Mouse (Mus musculus) kidney, postnatal 0 days (tissue): ENCODE data around the gene Zfp207. TPM values are rescaled to one million over a fixed set of nuclear protein-coding genes. Genes with fewer than 3 reads are reported as not detected.
"Not testable (repeated sequence)": the region's sequence is repeated elsewhere in the genome, so short reads cannot be mapped to it uniquely, and the experiment has no call there.

Experiments used
- ATAC-seq: fragments of 200-750 bp; cut with Nextera tagmentation; replicated peaks from 2 replicates; pipeline ENCODE4 v1.8.0; 2017; ENCODE audit warnings: low read depth, moderate number of reproducible peaks, moderate TSS enrichment, moderate library complexity; ENCODE audit not compliant: low FRiP score
- DNase-seq: peaks from one replicate; pipeline ENCODE4 v3.0.0-alpha.2; 2016; ENCODE audit warnings: low spot score
- H3K27ac ChIP-seq: fragments of 300-500 bp; sonication (generic); 2 replicates; pipeline ENCODE4 v1.5.1; 2014; ENCODE audit warnings: mild to moderate bottlenecking
- H3K27me3 ChIP-seq: fragments of 300-500 bp; sonication (generic); 2 replicates; pipeline ENCODE4 v1.6.1; 2014; ENCODE audit warnings: low read length, mixed read lengths; ENCODE audit not compliant: insufficient read depth
- H3K36me3 ChIP-seq: fragments of 300-500 bp; sonication (generic); 2 replicates; pipeline ENCODE4 v1.6.1; 2014; ENCODE audit warnings: low read length, mixed read lengths; ENCODE audit not compliant: insufficient read depth
- H3K4me1 ChIP-seq: fragments of 300-500 bp; sonication (generic); replicated peaks from 2 replicates; pipeline ENCODE4 v1.6.1; 2014; ENCODE audit warnings: antibody characterized with exemption, low read length, mixed read lengths; ENCODE audit not compliant: insufficient read depth
- H3K4me2 ChIP-seq: fragments of 300-500 bp; sonication (generic); 2 replicates; pipeline ENCODE4 v1.6.1; 2014; ENCODE audit warnings: mild to moderate bottlenecking, low read length, moderate library complexity, mixed read lengths
- H3K4me3 ChIP-seq: fragments of 300-500 bp; sonication (generic); replicated peaks from 2 replicates; pipeline ENCODE4 v1.5.1; 2014; ENCODE audit warnings: low read depth, low read length
- H3K9ac ChIP-seq: fragments of 300-500 bp; sonication (generic); 2 replicates; pipeline ENCODE4 v1.6.1; 2014; ENCODE audit warnings: low read depth, low read length
- H3K9me3 ChIP-seq: fragments of 300-500 bp; sonication (generic); replicated peaks from 2 replicates; pipeline ENCODE4 v1.6.1; 2016; ENCODE audit warnings: low read length, inconsistent platforms, mixed read lengths
- CTCF ChIP-seq: IDR thresholded peaks from 2 replicates; pipeline ENCODE4 v1.5.1; 2016; ENCODE audit warnings: antibody characterized with exemption, low read depth, mild to moderate bottlenecking, moderate library complexity
- WGBS: fragments of 180-500 bp; shearing (Covaris S2); extraction: QIAGEN DNeasy Blood & Tissue Kit; methylation state at CpG from one replicate; pipeline ENCODE4 v1.1.7; 2014; 5-methylcytosine and 5-hydroxymethylcytosine counted together
- polyA plus RNA-seq: library from polyadenylated mRNA; unstranded; fragments of >200 nt; fragmentation: Nextera tagmentation; extraction: Ambion mirVana; gene quantifications from 2 replicates; pipeline ENCODE4 v1.2.1, GENCODE M21; 2015

Zfp207 gene
- polyA plus RNA-seq, 1 experiment from 2014 or later: 199 TPM

DNA sequence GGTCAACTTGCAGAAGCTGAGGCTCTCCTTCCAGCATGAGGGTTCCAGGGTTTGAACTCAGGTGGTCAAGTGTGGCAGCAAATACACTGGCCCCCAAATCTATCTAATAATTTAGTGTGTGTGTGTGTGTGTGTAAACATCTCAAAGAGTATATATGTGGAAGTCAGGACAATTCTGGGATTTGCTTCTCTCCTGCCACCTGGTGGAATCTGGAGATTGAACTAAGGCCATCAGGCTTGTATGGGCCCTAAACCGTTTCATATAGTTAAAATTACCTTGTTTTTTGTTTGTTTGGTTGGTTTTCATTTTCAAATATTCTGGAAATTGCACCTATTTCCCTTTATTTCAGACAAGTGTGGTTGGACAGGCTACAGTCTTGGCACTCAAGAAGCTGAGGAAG is 14.1 kb upstream of the Zfp207 start:
- WGBS: 82% methylated on average over 1 of the region's 1 CpGs
- H3K9ac ChIP-seq: no peak overlapping the region
- no peaks in the 10 kb centered on the region for H3K27me3 ChIP-seq
- no peak overlapping the region for H3K4me2 ChIP-seq
- H3K4me1 ChIP-seq: no peaks in the 10 kb centered on the region
- no peaks in the 10 kb centered on the region for H3K9me3 ChIP-seq
- ATAC-seq (no peak), DNase-seq (no peak)
- no peak overlapping the region for H3K4me3 ChIP-seq
- peak; percentile 46 for TF ChIP-seq CTCF
- H3K36me3 ChIP-seq: peaks cover 32% of the 10 kb centered on the region; the same call in 1 of the 2 replicates
- H3K27ac ChIP-seq: no peak overlapping the region

DNA sequence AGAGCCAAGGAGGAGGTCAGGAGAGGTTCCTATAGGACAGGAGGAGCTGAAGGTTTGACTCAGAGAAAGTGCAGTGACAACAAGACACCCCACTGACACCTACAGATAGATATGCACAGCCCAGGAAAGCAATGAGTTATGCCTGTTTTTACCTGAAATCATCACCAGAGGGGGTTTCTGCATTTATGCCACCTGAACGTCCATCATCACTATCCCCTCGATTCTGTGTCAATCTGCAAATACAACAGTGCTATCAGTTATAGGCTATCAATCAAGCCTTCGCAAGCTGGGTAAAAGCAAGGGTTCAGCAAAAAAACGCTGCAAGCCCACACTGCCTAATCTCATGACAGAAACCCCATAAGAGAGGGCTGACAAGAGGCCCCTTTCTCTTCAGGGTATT is 6.4 kb upstream of the Zfp207 start:
- no peaks in the 10 kb centered on the region for H3K4me1 ChIP-seq
- DNase-seq: no peak
- no peak for TF ChIP-seq CTCF
- H3K4me3 ChIP-seq: no peak overlapping the region
- H3K27me3 ChIP-seq: no peaks in the 10 kb centered on the region
- no peak overlapping the region for H3K4me2 ChIP-seq
- ATAC-seq: no peak
- peaks cover 20% of the 10 kb centered on the region; the same call in 1 of the 2 replicates for H3K36me3 ChIP-seq
- H3K9ac ChIP-seq: no peak overlapping the region
- no peak overlapping the region for H3K27ac ChIP-seq
- no peaks in the 10 kb centered on the region for H3K9me3 ChIP-seq
- 68% methylated on average over 4 of the region's 4 CpGs for WGBS

DNA sequence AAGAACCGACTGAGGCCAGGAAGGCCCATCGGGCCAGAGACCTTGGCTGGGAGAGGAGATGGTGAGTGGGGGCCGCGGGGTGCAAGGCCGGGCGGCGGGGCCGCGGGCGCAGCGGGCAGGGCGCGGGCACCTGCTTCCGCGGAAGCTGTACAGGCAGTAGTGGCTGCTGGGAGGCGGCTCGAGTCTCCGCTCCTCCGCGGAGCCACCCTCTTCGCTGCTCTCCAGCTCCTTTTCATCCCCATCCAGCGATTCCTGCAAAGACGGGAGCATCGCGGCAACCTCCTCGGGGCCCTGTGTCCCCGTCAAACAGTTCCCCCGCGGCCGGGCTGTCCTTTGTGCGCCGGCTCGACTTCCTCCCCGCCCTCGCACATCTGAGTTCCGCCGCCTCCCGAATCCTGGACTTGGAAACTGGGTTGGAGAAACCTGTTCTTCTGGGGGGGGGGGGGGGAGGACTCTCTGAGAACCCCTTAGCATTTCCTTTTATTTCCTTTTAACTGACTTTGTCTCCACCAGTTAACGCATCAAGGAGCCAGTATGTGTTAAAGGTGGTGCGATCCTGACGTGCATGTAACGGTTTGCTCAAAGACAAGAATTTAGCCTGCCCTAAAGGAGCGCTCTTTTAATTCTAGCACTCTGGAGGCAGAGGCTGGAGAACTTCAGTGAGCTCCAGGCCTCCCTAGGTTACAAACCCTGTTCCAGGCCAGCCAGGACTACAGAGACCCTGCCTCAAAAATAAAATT is 5.2 kb upstream of the Zfp207 start, which contains the start of gene 5730455P16Rik:
5730455P16Rik (minus strand) TSS at position 323 of the 740 bp plus-strand sequence.
- Histone ChIP-seq H3K4me1 (0 out of 2 replicates have a peak, but pooled peaks cover 6% of the 10 kb centered on the region), H3K4me2 (peak within 1 kb of the TSS; percentile 91), H3K27ac (peak within 1 kb of the TSS; percentile 77), H3K27me3 (no peaks in the 10 kb centered on the region), H3K9me3 (no peaks in the 10 kb centered on the region), H3K36me3 (peaks cover 15% of the 10 kb centered on the region; the same call in 1 of the 2 replicates), H3K9ac (peak within 1 kb of the TSS; percentile 94), H3K4me3 (peak within 1 kb of the TSS; percentile 95)
- no peak for TF ChIP-seq CTCF
- DNase-seq (peak; percentile 89), ATAC-seq (peak; percentile 77)
- 2% methylated on average over 33 of the region's 43 CpGs for WGBS

DNA sequence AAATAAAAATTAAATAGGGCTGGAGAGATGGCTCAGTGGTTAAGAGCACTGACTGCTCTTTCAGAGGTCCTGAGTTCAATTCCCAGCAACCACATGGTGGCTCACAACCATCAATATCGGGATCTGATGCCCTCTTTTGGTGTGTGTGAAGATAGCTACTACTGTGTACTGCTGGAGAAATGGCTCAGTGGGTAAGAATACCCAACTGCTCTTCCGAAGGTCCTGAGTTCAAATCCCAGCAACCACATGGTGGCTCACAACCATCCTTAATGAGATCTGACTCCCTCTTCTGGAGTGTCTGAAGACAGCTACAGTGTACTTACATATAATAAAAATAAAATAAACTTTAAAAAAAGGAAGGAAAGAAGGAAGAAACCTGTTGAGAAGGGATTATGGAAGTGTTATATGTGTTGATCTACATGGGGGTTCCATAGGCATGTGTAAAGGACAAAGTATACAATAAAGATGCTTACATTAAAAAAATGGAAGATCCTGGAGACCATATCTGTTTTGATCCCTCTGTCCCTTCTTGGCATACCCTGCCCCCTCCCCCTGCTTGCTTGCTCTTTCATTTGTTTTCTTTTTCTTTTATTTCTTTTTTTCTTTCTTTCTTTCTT is 4.5 kb upstream of the Zfp207 start:
- WGBS: 70% methylated on average over 2 of the region's 2 CpGs
- ATAC-seq, H3K9ac ChIP-seq, H3K36me3 ChIP-seq, H3K4me1 ChIP-seq, H3K27ac ChIP-seq, H3K27me3 ChIP-seq, H3K9me3 ChIP-seq, DNase-seq: not testable (repeated sequence)
- H3K4me3 ChIP-seq: peak overlapping the region; percentile 95; the same call in 1 of the 2 replicates
- peak overlapping the region; percentile 91 for H3K4me2 ChIP-seq

DNA sequence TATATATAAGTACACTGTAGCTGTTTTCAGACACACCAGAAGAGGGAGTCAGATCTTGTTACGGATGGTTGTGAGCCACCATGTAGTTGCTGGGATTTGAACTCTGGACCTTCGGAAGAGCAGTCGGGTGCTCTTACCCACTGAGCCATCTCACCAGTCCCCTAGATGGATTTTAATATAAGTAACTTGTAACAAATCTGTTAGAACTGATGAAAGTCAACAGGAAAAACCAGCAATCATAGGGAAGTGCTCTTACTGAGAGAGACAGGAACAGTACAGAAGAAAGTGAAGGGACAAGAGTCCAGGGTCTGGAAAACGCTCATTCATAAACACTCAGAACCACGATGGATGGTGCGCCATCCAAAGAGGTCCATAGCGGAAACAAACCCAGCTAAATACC is 3.9 kb upstream of the Zfp207 start:
- H3K4me2 ChIP-seq, DNase-seq, ATAC-seq, H3K36me3 ChIP-seq, H3K27me3 ChIP-seq, H3K4me3 ChIP-seq, H3K9ac ChIP-seq, H3K27ac ChIP-seq, H3K4me1 ChIP-seq, H3K9me3 ChIP-seq: not testable (repeated sequence)
- WGBS: 94% methylated on average over 7 of the region's 7 CpGs

DNA sequence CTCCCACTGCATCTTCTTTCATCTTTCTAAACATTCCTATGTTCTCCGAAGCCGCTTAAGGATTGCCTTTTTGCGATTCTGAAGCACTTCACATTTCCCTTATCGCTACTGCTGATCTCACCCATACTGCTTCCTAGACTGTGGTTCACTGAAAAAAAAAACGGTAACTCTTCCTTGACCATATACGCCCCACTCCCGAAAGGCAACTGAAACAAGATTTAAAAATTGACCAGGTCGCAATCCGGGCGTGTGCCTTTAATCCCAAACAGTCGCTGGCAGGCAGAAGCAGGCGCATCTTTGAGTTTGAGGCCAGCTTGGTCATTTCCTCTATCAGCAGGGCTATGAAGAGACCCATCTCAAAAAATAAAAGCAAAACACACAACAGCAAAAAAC is 457 bp upstream of the Zfp207 start:
- peak; percentile 17 for ATAC-seq
- 4% methylated on average over 12 of the region's 12 CpGs for WGBS
- no peak for TF ChIP-seq CTCF

More for the DNA sequence above, 457 bp upstream of the Zfp207 start:
- Histone ChIP-seq H3K36me3 (peaks cover 3% of the 10 kb centered on the region; the same call in 1 of the 2 replicates), H3K27me3 (no peaks in the 10 kb centered on the region), H3K4me3 (peak overlapping the region; percentile 80), H3K4me1 (peaks cover 15% of the 10 kb centered on the region; the same call in 1 of the 2 replicates), H3K9ac (peak overlapping the region; percentile 87), H3K27ac (peak overlapping the region; percentile 90), H3K4me2 (peak overlapping the region; percentile 58), H3K9me3 (no peaks in the 10 kb centered on the region)
- peak; percentile 67 for DNase-seq
